Mouse (Mus musculus) MN1 (cell line): Measurements from ENCODE around the gene Gm49342.
"Not testable (repeated sequence)": the region's sequence is repeated elsewhere in the genome, so short reads cannot be mapped to it uniquely, and the experiment has no call there.

ENCODE experiments used
- DNase-seq: peaks from one replicate; pipeline ENCODE4 v3.0.0-alpha.2; 2016; ENCODE audit warnings: low spot score

The Gm49342 gene

DNA sequence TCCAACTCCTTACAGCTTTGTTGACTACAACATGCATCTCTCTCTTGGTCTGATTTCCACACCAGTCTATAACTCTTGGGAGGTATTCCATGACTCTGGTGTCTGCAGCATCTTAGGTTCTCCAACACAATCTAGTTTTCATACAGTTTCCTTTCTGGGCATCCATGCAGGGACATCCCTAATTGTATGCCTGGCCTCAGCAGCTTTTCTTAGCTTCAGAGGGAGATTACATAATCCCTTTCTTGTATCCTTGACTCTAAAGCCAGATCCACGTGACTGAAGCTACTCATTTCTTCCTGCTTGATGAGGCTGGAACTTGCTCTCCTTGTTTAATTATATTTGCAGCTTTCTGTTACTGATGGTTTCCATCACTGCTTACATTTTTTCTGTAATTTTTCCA, 7.7 kb upstream of the Gm49342 start:
- DNase-seq: no peak

GRCm38 (mm10) chr14:50938119-50938908, 6.0 kb upstream of the Gm49342 start:
- DNase-seq: no peak

- no peak for DNase-seq
These were observed 5.4 kb upstream of the Gm49342 start for GRCm38 (mm10) chr14:50938940-50939339.

- not testable (repeated sequence) for DNase-seq
These were observed 334 bp downstream of the Gm49342 start for GRCm38 (mm10) chr14:50944668-50945033.

- DNase-seq: not testable (repeated sequence)
These were observed 764 bp downstream of the Gm49342 start for GRCm38 (mm10) chr14:50945081-50945480.

DNA sequence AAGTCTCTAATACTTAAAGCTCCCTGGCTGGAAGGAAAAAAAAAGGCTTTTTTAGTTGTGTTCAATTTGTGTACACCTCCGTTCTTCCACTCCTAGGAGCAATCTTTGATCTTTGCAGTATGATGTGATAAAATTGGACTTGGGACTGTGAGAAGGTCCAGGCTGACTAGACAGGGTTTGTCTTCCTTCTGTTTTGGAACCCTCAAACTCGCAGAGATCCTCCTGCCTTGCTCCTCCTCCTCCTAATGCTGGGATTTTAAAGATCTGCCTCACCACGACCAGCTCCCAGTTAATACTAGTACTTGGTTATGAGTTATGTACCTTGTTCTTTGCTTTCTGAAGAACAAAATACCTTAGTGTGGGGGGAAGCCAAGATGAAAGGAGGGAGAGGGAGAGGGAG, 1.2 kb downstream of the Gm49342 start:
- DNase-seq: not testable (repeated sequence)

DNA sequence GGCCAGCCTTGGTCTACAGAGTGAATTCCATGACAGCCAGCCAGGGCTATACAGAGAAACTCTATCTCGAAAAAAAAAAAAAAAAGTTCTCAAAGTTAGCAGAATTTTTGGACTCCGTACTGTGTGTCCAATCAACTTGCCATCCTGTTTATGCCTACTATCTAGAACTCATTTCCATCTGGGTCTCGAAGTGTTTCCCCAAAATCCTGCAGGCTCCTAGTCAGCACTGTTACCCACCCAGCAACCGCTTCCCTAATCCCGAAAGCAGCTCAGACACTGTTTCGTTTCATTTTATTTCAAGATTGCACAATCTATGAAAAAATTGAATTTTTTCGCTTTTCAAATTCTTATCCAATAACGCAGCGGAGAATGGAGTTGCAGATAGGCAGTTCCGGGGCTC, 11.2 kb downstream of the Gm49342 start:
- no peak for DNase-seq

GRCm38 (mm10) chr14:50955942-50956508, 11.7 kb downstream of the Gm49342 start, which contains the start of gene Pnp2:
TSS of gene Pnp2 (plus strand) at chr14:50955992.
- not testable (repeated sequence) for DNase-seq

DNA sequence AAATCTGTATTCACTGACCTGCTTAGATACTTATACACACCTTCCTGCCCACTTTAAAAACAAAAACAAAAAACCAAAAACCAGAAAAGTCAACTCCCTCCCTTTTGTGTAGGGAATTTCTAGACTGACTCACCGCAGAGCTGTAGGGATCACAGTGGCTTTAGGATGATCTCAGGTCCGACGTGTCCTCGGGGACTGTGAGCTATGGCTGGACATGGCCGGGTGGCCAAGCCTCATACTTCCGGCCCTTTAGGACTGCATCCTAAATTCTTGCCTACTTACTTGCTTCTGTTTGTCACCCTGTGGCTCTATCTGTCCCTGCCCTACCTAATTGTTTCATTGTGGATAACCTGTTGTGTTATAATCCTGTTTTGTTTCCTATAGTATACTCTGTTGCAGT, 12.4 kb downstream of the Gm49342 start:
- not testable (repeated sequence) for DNase-seq

GRCm38 (mm10) chr14:50957146-50957545, 12.8 kb downstream of the Gm49342 start:
- not testable (repeated sequence) for DNase-seq

DNA sequence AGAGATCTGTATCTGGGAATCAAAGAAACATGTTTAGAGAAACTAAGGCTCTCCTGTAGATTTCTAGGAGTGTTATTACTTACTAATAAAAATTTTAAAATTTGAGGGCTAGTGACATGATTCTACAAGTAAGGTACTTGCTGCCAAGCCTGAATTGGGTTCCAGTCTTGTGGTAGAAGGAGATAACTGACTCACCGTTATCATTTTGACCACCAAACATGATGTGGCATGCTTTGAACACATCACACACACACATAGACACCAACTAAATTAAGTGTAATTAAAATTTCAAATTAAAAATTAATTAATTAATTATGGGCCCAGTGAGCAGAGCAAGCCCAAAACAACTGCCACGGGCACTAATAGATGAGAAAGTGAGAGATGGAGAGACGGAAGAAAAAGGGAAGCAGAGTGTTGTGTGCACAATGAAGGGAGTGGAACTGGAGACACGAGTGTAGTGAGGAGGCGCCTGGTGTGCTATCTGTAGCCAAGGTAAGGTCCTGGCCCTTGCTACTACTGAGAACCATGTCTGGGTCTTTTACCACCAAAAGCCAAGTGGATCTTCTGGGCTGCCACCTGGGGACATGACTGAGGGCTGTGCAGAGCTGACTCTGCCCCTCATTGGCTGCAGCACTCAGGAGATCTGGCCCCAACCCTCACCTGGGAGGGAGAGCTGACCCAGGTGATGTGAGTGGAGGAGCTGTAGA, 14.1 kb downstream of the Gm49342 start:
- not testable (repeated sequence) for DNase-seq

GRCm38 (mm10) chr14:50968216-50968980, 24.1 kb downstream of the Gm49342 start:
- no peak for DNase-seq

DNA sequence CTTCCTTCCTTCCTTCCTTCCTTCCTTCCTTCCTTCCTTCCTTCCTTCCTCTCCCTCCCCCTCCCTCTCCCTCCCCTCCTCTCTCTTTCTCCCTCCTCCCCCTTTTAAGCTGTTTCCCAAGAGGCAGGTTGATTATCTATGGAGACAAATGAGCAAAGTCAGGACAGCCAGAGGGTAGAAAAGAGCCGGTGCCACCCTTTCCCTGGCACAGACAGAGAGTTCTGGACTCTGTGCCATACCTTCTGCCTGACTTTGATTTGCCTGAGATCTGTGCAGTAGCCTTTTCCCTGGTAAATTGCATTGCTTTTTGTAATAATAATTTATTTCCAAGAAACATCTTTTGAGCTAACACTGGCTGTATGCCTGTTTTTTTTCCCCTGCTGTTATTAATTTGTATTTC, 24.7 kb downstream of the Gm49342 start:
- DNase-seq: no peak

DNA sequence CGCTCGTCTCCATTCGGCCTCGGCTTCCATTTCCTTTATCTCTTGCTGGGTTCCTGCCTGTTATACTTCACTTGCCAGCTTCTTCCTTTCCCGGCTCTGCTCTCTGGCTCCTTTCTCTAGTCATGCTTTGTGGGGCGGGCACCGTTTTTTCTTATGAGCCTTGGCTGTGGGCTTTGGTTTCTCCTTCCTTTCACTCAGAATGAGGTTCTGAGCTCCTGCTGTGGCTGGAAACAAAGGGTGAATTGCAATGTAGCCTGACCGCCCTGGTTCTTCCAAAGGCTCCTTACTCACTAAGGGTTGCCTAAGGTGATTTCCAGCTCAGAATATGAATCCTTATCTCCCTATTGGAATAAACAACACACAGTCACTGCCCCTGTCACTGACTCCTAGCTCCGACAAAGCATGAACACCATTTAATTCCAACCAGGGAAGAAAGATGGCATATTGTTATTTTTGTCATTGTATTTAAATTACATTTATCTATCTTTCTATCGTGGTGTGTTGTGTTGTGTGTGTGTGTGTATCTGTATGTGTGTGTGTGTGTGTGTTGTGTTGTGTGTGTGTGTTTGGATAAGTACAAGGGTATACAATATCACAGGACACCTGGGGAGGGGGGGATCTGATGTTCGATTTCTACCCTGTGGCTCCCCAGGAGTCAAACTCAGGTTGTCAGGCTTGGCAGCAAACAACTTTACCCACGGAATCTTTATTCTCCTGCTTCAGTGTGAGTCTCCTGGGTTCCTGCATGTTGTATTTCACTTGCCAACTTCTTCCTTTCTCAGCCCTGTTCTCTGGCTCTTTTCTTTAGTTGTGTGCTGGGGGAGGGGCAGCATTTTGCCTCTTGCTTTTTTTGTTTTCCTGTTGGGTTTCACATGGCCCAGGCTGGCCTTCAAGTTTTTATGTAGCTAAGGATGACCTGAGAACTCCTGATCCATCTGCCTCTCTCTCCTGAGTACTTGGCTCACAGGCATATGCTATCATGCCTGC, 25.5 kb downstream of the Gm49342 start:
- DNase-seq: no peak

GRCm38 (mm10) chr14:50970822-50971221, 26.5 kb downstream of the Gm49342 start:
- no peak for DNase-seq

GRCm38 (mm10) chr14:50973054-50973453, 28.7 kb downstream of the Gm49342 start:
- DNase-seq: not testable (repeated sequence)

- no peak for DNase-seq
These were observed 29.4 kb downstream of the Gm49342 start for GRCm38 (mm10) chr14:50973700-50974099.

DNA sequence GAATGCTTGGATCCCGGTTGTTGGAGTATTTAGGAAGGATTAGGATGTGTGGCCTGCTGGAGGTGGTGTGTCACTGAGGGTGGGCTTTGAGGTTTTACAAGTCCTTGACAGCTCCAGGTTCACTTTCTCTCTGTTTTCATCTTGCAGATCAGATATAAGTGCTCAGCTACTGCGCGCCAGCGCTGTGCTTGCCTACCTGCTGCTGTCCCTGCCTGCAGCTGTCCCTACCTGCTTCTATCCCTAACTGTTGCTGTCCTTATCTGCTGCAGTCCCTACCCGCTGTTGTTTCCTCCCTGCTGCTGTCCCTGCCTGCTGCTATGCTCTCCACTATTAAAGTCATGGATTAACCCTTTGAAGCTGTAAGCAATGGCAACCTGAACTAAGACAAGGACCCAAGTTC, 30.7 kb downstream of the Gm49342 start:
- no peak for DNase-seq

GRCm38 (mm10) chr14:50976674-50977073, 32.4 kb downstream of the Gm49342 start:
- no peak for DNase-seq

DNA sequence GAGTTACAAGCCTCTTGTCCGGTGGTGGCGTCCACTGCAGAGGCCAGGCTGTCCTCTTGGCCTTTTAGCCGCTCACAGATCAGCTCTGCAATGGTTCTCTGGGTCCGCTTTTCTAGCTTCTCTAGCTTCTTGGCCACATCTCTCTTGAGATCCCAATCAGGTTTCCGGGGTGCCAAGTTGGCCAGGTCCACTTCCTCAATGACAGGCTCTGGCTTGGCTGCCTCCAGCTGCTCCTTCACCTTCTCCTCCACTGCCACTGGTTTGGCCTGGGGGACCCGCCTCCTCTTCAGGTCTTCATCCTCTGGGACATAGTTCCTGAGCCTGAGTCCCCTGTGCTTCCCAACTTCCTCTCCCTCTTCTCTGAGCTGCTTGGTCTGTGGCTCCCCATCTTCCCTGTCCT, 34.1 kb downstream of the Gm49342 start:
- DNase-seq: not testable (repeated sequence)

GRCm38 (mm10) chr14:50979631-50980030, 35.3 kb downstream of the Gm49342 start:
- no peak for DNase-seq
